Mouse (Mus musculus): ENCODE measurements around the gene Mab21l3.

Mab21l3 gene

GRCm38 (mm10) chr3:101848816-101849215, at the start of gene Mab21l3:
TSS of gene Mab21l3 (minus strand) at chr3:101848959.
- no peak for DNase-seq (ENCODE audit: low read depth, low spot score)

DNA sequence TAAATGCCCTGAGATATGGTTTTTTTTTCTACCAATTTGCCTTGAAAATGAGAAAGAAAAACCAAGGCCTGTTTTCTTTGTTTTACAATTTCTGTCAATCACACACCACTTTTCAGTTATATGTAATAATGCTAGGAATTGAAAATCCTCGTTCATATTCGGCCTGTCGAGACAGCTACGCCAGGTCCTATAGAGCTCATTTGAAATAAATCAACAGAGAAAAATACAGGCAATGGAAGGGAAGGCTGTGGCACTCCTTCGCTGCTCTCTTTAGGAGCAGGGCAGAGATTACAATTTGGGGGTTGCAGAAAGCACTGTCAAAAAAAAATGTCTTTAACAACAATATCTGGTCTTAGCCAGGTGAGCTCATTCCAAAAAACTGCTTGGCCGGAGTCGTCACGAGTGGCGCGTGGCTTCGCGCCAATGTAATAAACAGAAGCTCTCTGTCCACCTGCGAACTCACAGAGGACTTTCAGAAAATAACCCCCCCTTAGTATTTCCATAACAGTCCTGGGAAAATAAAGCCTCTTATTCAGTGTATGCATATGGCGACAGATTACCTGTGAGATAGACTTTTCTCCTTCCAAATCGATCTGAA, 48.7 kb upstream of the Mab21l3 start:
- DNase-seq (ENCODE audit: low read depth, low spot score) = no peak

- peak; percentile 82 for DNase-seq (ENCODE audit: low read depth, low spot score)
These were observed 48.1 kb upstream of the Mab21l3 start for GRCm38 (mm10) chr3:101896893-101897292.

DNA sequence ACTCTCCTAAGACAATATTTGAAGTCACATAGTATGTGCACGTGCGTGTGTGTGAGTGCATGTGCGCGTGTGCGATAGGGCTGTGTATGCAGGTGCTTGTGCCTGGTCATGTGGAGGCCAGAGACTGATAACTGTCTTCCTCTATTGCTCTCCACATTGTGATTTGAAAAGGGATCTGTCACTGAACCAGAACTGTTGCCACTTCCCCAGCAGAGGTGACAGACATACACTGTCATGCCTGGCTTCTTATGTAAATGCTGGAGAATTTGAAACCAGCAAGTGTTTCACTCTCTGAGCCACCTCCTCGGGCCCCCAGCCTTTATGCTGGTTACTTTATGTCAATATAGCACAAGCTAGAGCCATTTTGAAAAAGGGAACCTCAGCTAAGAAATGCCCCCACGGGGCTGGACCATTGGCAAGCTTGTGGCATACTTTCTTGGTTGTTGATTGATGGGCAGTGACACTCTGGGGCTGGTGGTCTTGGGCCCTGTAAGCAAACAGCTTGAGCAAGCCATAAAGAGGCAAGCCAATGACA, 46.7 kb upstream of the Mab21l3 start:
- no peak for DNase-seq (ENCODE audit: low read depth, low spot score)

- no peak for DNase-seq (ENCODE audit: low read depth, low spot score)
These were observed 36.8 kb upstream of the Mab21l3 start for GRCm38 (mm10) chr3:101885591-101885990.

DNA sequence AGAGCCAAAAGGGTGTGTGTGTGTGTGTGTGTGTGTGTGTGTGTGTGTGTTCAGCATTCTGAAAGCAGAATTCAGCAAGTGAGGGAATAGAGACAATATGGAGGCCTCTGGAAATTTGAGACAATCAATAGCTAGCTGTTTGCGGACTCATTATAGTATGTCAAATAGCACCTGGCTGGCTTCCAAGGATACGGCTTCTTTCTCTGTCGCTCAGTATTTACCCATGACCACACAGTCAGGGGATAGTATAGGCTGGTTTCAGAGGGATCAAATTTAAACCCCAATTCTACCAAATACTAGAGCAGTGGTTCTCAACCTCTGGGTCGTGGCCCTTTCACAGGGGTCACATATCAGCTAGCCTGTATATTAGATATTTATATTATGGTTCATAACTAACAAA, 36.3 kb upstream of the Mab21l3 start:
- DNase-seq (ENCODE audit: low read depth, low spot score) = no peak

GRCm38 (mm10) chr3:101883902-101884301, 35.1 kb upstream of the Mab21l3 start:
- no peak for DNase-seq (ENCODE audit: low read depth, low spot score)

DNA sequence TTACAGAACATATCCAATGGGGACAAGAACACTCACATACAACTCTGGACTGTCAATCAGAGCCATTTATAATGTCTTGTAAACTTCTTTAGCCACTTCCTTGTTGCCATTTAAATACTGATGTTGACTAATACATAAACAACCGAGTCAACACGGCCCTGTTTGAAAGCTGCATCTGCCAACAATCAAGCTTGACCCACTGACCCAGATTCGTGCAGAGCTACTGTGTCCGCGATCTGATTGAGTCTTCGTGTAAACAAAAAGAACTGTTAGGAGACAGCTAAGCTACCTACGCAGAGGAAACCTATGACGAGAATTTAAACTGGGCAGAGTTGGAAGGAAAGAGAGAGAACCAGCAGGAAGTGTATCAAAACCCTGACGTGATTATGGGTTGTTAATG, 33.0 kb upstream of the Mab21l3 start:
- no peak for DNase-seq (ENCODE audit: low read depth, low spot score)

DNA sequence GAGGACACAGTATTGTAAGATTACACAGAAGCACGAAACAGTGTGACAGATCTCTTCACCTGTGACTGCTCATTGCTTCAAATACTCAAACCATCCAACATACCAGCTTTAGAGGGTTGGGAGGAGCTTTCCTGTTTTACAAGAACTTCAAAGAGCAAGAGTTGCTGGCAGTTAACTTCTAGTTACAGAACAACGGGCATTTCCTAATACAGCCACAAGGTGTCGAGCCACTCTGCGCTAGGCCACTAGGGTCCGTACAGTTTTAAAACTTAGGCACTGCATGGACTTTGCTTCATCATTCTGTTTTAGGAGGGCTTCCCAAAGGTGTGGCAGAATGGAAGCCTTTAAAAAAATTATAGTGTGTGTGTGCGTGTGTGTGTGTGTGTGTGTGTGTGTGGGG, 32.1 kb upstream of the Mab21l3 start:
- peak; percentile 3 for DNase-seq (ENCODE audit: low read depth, low spot score)

DNA sequence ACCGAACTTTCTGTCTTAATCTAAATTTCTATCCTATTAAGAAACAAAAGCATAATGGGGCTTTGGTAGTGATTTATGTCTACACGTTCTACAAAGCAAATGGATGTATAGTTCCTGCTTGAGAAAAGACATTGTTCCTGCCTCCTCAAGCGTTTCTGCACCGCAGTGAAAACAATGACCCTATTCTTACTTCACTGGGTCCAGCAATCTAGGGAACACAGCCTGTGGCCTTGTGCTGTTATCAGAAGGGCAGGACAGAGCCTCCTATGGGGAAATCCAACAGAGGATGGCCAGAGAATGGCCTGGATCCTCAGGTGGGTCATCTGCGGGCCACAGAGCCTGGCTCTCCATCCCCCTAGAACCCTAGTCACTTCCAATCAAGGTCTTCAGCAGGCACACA, 29.4 kb upstream of the Mab21l3 start:
- DNase-seq (ENCODE audit: low read depth, low spot score) = no peak

DNA sequence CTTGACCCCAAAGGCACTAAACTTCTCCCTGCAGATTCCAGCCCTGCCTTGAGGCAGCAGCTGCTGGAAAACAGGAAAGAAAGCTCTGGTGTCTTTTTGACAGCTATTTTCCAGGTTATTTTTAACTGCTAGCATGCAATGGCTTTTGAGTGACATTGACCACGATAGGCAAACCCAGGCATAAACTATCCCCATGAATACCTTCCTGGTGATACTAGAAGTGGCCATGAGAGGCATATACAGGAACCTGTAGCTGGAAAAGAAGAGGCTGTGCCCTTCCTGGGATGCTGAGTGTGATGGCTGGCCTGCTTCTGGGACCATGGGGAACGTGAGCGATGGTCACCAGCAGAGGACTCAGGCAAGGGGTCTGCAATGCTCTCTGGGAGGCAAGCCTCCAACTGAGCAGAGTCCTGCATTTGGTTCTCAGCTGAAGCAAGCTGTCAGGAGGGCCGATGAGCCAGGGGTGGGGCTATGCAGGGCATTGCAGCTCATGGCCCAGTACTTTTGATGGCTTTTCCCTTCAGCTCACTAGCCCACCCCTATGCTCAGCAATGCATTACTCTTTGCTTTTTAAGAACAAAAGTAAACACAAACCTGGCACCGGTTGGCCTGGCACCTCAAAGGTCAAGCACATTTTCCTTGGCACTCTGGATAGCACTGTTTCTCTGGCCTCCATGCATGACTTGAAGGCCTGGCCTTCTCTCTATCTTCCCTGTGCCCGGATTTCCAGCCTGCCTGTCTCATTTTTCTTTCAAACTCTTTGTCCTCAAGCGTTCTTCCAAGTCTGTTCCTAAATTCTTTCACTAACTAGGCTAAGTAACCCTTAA, 27.9 kb upstream of the Mab21l3 start:
- no peak for DNase-seq (ENCODE audit: low read depth, low spot score)

DNA sequence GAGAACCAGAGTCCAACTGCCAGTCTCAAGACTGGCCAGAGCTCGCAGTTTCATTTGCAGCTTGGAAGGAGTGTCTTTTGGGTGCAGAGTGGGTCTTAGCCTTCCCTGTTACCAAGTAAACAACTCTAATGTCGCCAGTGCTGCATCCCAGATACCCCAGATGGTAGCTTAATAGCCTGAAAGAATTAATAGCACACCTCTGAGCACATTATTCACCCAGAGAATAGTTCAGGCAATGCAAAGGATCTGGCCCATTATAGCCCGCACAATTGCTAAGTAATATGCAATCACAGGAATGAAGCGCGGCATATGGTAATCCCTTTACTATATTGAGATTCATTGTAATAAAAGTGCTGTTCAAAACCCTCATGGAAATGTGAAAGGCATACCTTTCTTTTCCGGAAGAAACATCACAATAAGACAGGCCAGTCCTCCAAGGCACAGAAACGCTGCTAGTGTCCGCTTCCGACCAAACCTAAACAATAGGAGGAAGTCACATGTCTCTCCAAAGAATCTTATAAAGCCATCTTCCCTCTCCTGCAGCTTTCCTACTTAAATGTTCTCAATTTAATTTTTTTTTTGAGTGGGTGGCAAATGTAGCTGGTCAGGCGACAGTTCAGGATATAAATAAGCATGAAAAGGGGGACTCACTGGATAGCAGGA, 26.6 kb upstream of the Mab21l3 start:
- no peak for DNase-seq (ENCODE audit: low read depth, low spot score)

- DNase-seq (ENCODE audit: low read depth, low spot score) = no peak
These were observed 24.4 kb upstream of the Mab21l3 start for GRCm38 (mm10) chr3:101873061-101873675.

- DNase-seq (ENCODE audit: low read depth, low spot score) = no peak
These were observed 23.2 kb upstream of the Mab21l3 start for GRCm38 (mm10) chr3:101871951-101872350.

DNA sequence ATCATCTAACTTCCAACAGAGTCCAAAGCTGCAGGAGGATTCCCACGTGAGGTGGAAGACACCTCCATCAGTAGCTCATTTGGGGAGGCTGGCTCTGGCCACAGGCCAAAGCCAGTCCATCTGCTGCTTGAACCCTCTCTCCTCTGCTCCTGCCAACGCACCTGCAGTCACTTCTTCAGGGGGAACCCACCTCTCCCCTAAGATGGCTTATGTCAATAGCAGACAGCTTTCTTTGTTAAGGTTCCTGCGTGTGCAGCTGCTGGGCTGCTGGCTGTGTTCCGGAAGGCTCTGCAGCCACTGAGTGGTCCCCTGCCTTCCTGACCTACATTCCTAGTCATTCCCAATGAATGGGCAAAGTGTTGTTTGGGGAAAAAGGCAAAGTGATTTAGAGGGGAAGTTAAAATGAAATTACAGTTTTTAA, 18.3 kb upstream of the Mab21l3 start:
- DNase-seq (ENCODE audit: low read depth, low spot score) = no peak

- no peak for DNase-seq (ENCODE audit: low read depth, low spot score)
These were observed 13.1 kb upstream of the Mab21l3 start for GRCm38 (mm10) chr3:101861856-101862255.

GRCm38 (mm10) chr3:101860151-101860550, 11.4 kb upstream of the Mab21l3 start:
- DNase-seq (ENCODE audit: low read depth, low spot score) = no peak

DNA sequence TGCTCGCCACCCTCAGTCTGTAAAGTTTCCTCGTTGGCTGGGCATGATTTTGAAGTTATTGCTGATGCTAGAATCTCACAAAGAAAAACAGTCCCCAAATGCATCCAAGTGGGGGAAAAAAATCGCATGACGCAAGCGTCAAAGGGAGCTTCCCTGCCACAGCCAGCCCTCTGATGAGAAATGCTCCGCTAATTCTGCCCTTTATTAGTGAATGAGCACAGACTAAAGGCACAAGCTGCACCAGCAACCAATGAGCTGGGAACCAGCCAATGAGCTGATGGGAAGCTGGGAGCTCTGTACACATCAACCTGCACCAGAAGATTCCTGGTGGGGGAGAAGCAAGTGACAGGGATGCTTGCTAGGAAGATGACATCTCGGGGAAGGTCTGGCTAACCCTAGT, 11.0 kb upstream of the Mab21l3 start:
- DNase-seq (ENCODE audit: low read depth, low spot score) = no peak

GRCm38 (mm10) chr3:101854075-101854474, 5.3 kb upstream of the Mab21l3 start:
- DNase-seq (ENCODE audit: low read depth, low spot score) = no peak

DNA sequence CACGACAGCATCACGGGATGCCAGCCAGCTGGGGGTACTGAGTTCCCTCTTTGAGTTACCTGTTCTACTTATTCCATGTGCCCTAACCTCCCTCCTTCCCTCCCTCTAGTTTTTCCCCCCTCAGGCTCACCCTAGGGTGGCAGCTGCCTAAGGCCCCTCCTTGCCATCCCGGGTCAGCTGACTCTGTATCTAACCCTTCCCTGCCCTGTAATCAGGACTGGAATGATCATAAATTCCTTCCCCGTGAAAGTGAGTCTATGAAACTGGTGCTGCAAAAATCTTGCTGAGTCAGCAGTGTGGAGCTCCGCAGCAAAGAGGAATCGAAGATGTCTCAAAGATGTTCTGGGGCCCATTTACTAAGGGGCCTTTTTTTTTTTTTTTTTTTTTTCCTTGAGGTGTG, 2.6 kb upstream of the Mab21l3 start:
- no peak for DNase-seq (ENCODE audit: low read depth, low spot score)

- DNase-seq (ENCODE audit: low read depth, low spot score) = no peak
These were observed 2.7 kb downstream of the Mab21l3 start for GRCm38 (mm10) chr3:101846096-101846495.
